Mouse (Mus musculus) thymus, adult 2 months (tissue): Measurements from ENCODE around the gene Idh1.
"Not testable (repeated sequence)": the region's sequence is repeated elsewhere in the genome, so short reads cannot be mapped to it uniquely, and the experiment has no call there.

Source experiments
- CTCF ChIP-seq: fragments of 200-500 bp; IDR thresholded peaks from 2 replicates; pipeline ENCODE4 v1.5.1; 2012; ENCODE audit warnings: mild to moderate bottlenecking, control low read depth, low read length, moderate library complexity, borderline replicate concordance; ENCODE audit not compliant: control insufficient read depth, poor library complexity, insufficient read depth; ENCODE audit errors: extremely low read depth
- POLR2A ChIP-seq: fragments of 200-500 bp; IDR thresholded peaks from 2 replicates; pipeline ENCODE4 v1.6.1; 2012; ENCODE audit warnings: mild to moderate bottlenecking, low read length, control low read depth, moderate library complexity; ENCODE audit not compliant: control insufficient read depth, poor library complexity, insufficient read depth; ENCODE audit errors: extremely low read depth

DNA sequence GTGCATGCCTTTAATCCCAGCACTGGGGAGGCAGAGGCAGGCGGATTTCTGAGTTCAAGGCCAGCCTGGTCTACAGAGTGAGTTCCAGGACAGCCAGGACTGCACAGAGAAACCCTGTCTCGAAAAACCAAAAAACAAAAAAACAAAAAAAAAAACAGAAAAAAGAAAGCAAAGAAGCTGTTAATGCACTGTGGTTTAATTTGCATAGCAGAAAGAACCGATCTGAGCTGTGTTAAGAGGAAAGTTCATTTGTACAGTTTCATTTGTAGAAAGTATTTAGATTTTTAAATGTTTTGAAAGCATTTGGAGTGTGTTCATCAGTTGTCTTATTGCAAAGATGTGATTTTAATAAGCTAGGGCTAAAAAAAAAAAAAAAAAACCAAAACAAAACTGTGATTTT is 43.5 kb upstream of the Idh1 start:
- TF ChIP-seq POLR2A, CTCF: not testable (repeated sequence)
